Mouse (Mus musculus): ENCODE data around the gene AL607142.1.

Gene AL607142.1

GRCm38 (mm10) chr4:120064696-120065095, at the start of gene AL607142.1:
Gene AL607142.1 (plus strand): TSS chr4:120064996.
- DNase-seq (ENCODE audit: low spot score) = no peak

DNA sequence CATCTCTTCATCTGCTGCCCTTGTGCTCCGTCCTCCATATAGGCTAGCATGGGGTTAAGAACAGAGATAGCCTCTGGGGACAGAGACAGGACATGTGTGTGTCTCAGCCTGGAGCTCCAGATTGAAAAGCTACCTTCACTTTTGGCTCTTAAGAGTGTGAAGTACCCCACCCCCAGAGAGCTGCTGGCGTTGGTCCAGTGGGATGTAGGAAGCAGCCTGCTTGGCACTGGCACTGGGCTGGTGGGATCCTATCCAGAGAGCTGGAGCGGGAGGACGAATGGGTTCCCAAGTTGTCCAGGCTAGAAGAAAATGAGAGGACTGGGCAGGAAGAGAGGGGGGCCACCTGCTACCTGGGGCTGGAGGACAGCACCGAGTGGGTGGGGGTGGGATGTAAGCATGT, 46.4 kb upstream of the AL607142.1 start:
- no peak for DNase-seq (ENCODE audit: low spot score)

GRCm38 (mm10) chr4:120022392-120022791, 42.4 kb upstream of the AL607142.1 start:
- no peak for DNase-seq (ENCODE audit: low spot score)

DNA sequence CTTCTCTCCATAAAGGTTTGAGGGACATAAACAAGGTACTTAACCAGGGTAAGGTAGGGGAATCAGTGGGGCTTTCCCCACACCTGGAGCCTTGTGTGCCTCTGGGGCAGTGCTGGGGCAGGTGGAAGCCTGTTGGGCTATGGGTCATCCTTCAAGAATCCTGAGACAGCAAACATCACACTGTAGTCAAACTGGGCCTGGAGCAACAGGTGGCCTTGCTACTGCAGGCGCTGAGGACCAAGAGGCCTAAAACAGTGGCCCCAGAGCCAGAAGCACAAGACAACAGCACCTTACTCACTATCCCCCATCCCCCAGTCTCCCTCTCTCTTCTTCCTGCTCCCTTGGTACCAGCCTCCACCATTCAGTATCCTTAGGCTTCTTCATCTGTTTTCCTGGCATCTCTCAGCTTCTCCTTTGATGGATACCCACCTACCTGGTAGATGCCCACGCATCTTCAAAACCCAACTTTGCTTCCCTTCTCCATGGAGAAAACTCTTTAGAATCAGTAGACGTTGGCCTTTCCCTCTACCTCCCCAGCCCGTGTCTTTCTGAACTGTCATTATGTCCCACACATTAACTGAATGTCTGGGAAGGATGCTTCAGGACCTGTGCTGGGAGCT, 41.5 kb upstream of the AL607142.1 start:
- DNase-seq (ENCODE audit: low spot score) = no peak

GRCm38 (mm10) chr4:120024071-120024470, 40.7 kb upstream of the AL607142.1 start:
- DNase-seq (ENCODE audit: low spot score) = no peak

DNA sequence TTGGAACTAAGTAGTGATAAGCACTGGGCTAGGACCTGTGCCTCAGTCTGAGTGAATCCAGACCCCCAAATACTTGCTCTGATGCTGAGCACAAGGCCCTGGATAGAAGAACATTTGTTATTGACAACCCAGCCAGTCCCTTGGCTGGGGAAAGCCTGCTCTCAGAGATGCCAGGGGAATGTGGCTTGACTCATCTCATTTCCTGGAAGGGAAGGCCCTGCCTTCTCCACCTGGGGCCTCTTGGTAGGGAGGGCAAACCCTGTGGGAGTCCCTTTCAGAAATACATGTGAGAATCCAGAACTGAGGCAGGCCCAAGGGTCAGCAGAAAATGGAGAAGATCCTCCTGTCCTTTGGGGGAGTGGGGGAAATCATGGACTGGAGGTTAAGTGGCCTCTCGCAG, 37.1 kb upstream of the AL607142.1 start:
- DNase-seq (ENCODE audit: low spot score) = no peak

DNA sequence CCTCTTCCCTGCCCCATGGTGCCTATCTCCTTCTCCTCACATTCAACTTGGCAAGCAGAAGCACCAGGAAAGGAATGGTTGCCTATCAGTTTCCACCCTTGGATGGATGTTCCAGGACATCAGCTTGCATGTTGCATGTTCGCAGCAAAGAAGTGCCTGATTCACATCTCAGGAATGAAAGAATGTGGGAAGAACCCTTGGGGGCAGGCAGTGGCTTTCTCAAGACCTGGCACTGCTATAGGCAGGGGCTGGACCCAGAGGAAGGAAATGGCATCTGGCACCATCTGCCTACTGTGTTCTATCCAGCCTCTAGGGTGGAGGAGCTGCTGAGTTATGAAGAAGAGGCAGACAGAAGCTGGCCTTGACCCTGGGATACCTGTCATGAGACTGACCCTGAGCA, 34.9 kb upstream of the AL607142.1 start:
- no peak for DNase-seq (ENCODE audit: low spot score)

DNA sequence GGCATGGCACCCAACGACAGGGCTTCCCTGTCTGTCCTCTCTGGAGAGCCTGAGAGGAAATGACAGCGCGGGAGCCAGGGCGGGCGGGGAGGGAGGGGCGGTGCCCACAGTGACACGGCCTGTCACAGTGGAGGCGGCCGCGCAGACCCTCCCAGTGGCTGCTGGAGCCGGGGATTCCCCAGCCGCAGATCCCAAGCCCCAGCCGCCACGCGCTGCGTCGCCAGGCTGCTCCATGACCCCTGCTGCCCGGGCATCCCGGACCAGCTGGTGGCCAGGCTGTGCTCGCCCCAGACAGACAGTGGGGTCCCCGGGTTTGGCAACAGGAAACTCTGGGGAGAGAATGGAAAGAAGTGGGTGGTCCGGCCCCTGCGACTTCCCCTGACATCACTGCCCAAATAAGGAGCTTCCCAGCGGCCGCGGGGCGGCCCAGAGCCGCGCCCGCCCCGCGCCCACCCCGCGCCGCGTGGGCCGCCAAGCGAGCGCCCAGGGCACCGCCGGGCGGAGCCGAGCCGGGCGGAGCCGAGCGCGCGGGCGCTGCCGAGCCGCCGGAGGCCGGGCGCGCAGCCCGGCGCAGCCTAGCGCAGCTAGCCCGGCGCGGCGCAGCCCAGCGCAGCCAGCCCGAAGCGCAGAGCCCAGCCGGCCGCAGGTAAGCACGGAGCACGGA, 32.3 kb upstream of the AL607142.1 start:
- peak; percentile 28 for DNase-seq (ENCODE audit: low spot score)

DNA sequence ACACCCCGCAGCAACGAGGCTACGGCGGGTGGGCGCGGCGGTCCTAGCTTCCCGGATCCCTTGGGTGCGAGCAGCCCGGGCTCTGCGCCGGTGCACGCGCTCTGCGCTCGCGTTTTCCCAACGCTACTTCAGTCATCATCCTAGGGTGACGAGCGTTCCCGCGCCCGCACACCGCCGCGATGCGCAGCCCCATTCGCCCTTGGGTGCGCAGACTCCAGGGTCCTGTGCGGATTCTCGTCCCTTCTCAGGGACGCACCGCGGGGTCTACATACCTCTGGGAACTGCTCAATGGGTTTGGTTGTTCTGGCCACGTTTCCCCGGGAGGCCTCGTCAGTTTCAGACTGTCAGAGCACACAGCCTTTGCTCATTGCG, 31.8 kb upstream of the AL607142.1 start:
- DNase-seq (ENCODE audit: low spot score) = peak; percentile 16

- no peak for DNase-seq (ENCODE audit: low spot score)
These were observed 28.5 kb upstream of the AL607142.1 start for GRCm38 (mm10) chr4:120036294-120036693.

GRCm38 (mm10) chr4:120037007-120037406, 27.8 kb upstream of the AL607142.1 start:
- DNase-seq (ENCODE audit: low spot score) = no peak

- DNase-seq (ENCODE audit: low spot score) = no peak
These were observed 23.3 kb upstream of the AL607142.1 start for GRCm38 (mm10) chr4:120041520-120041919.

DNA sequence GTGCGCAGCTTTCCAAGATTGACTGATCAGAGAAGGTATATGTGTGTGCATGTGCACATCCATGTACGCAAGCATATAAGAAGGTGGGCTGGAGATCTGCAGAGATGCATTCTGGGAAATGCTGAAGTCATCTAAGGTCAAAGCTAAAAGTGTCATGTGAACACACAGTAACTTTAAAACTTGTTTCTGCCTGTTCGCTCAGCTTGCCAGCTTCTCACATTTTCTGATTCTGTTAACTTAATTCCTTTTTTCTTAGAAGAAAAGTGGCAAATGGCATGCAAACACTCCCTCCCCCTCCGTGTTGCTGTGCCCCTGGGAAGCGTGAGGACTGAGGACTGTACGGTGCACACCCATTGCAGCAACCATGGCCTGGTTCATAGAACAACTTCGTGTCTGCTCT, 22.3 kb upstream of the AL607142.1 start:
- DNase-seq (ENCODE audit: low spot score) = no peak

DNA sequence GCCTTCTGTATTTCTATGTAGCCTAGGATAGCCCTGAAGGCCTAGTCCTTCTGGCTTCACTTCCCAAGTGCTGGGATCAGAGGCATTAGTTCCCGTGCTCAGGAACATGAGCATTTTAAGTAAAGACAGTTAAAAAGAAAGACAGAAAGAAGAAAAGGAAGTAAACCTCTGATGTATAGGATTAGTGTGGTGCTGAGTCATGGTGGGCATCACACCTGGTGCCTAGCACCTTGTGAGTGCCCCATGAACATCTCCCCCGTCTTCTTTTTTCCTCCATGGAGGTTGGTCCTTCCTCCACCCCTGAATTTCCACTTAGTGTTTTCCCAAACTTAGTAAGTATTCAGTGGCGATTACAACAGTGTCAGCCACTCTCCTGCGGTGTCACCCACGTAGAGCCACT, 20.2 kb upstream of the AL607142.1 start:
- DNase-seq (ENCODE audit: low spot score) = no peak

GRCm38 (mm10) chr4:120045131-120045537, 19.7 kb upstream of the AL607142.1 start:
- no peak for DNase-seq (ENCODE audit: low spot score)

DNA sequence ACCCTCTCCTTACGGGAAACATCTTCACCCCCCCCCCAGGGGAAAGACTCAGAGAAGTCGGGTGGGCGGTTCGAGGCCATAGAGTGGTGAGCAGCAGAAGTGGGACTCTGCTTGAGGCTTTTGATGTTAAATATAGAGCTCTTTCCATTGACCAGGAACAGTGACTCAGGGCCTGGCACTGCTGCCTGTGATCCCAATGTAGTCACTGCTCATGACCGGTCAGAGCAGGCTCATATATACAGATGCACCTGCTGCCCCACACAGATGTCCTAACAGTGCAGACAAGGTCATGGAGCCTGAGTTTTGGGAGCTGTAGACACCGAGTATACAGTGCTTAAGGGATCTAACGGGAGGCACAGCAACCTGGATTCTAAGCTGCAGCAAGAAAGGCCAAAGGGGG, 18.9 kb upstream of the AL607142.1 start:
- DNase-seq (ENCODE audit: low spot score) = no peak

DNA sequence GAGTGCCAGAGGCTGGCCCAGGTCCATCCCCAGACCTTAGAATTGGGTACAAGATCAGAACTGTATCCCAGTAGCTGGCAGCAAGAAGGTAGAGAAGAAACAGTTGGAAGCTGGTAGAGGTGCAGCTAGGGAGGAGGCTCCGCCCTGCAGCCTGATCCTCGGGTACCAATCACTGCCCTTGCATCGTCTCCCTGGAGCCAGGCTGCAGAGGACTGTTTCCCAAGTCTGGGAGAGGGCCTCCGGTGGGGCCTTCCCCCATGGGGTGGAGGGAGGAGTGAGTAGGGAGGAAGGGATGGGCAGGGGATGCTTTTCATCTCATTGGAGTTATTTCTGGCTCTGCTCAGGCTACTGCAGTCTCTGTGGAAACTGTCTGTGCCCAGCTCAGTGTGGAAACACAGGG, 17.7 kb upstream of the AL607142.1 start:
- no peak for DNase-seq (ENCODE audit: low spot score)

DNA sequence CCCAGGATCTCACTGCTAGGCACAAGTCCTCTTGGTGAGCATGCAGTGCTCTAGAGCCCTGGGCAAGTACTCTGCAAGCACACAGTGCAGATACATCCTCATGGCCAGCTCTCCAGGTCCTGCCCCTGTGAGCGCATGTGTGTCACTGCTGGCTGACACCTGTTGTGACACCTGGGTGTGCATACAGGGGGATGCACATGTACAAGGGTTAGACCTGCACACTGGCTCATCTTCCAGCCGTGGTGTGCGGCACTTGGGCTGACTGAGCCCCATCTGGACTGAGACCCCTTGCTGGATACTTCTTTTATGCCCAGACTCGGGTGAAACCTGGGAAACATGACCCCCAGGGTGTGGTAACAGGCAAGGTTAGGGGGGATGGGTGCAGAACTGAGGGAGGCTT, 16.5 kb upstream of the AL607142.1 start:
- no peak for DNase-seq (ENCODE audit: low spot score)

GRCm38 (mm10) chr4:120049857-120050256, 14.9 kb upstream of the AL607142.1 start:
- no peak for DNase-seq (ENCODE audit: low spot score)

DNA sequence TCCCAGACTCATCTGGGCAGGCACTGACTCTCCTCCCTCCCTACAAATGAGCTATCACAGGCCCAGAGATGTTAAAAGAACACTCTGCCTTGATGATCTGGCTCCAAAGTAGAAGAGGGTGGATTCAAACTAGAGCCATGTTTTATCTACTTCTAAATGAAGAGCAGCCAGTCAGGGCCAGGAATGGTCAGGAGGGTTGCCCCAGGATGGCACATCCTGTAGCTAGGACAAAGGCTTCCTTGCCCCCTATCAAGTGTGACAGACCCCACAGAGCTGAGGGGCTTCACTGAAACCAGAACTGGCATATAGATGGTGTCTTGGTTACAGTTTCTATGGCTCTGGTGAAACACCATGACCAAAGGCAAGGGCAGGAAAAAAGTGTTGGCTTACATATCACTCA, 12.3 kb upstream of the AL607142.1 start:
- DNase-seq (ENCODE audit: low spot score) = no peak

- no peak for DNase-seq (ENCODE audit: low spot score)
These were observed 11.5 kb upstream of the AL607142.1 start for GRCm38 (mm10) chr4:120053026-120054005.

DNA sequence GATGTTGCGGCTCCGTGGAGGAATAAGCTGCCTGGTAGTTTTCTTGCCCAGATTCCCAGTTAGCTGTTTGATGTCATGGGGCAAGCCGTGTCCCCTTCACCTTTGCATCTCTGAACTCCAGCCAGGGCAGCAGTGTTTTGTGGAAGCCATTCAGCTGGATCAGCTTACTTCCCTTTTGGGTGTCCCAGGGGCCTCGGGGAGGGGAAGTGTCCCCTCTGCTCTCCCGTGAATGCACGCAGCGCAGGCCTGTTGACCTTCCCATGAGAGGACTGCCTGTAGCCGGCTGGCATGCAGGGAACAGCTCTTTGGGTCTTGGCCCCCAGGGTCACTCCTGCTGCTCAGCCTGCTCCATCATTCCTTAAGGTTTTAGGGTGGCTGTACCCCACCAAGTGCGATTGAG, 10.7 kb upstream of the AL607142.1 start:
- DNase-seq (ENCODE audit: low spot score) = no peak

- DNase-seq (ENCODE audit: low spot score) = no peak
These were observed 8.3 kb upstream of the AL607142.1 start for GRCm38 (mm10) chr4:120056451-120056850.
